Mouse (Mus musculus) cortical plate, adult 2 months (tissue): ENCODE results near the gene Cep131.

Source experiments
- CTCF ChIP-seq: fragments of 200-500 bp; IDR thresholded peaks from 2 replicates; pipeline ENCODE4 v1.5.1; 2011; ENCODE audit warnings: mild to moderate bottlenecking, control low read depth, low read length; ENCODE audit not compliant: insufficient read depth; ENCODE audit errors: extremely low read depth
- POLR2A ChIP-seq: fragments of 200-500 bp; IDR thresholded peaks from 2 replicates; pipeline ENCODE4 v1.6.1; 2011; ENCODE audit warnings: mild to moderate bottlenecking, low read length, control low read depth; ENCODE audit not compliant: insufficient read depth; ENCODE audit errors: extremely low read depth

GRCm38 (mm10) chr11:120051124-120051811 lies 35.4 kb downstream of the Cep131 start:
- TF ChIP-seq POLR2A = 0 out of 2 replicates have a peak, but pooled peaks have one; percentile 4
- no peak for TF ChIP-seq CTCF
